Mouse (Mus musculus) liver, postnatal 0 days (tissue): Measurements from ENCODE around the gene 9930111J21Rik1. TPM values are rescaled to one million over a fixed set of nuclear protein-coding genes. Genes with fewer than 3 reads are reported as not detected.
"Not testable (repeated sequence)": the region's sequence is repeated elsewhere in the genome, so short reads cannot be mapped to it uniquely, and the experiment has no call there.

ENCODE experiments used
- ATAC-seq: fragments of 200-750 bp; cut with Nextera tagmentation; 2 replicates; pipeline ENCODE4 v1.8.0; 2017; ENCODE audit warnings: mild to moderate bottlenecking, moderate library complexity
- DNase-seq: peaks from one replicate; pipeline ENCODE4 v3.0.0-alpha.2; 2016
- H3K27ac ChIP-seq: fragments of 300-500 bp; sonication (generic); 2 replicates; pipeline ENCODE4 v1.5.1; 2014; ENCODE audit warnings: antibody characterized with exemption, moderate library complexity, mild to moderate bottlenecking, low read depth
- H3K27me3 ChIP-seq: fragments of 300-500 bp; sonication (generic); 2 replicates; pipeline ENCODE4 v1.6.1; 2014; ENCODE audit warnings: low read length, control low read depth, mixed read lengths; ENCODE audit not compliant: insufficient read depth
- H3K36me3 ChIP-seq: fragments of 300-500 bp; sonication (generic); replicated peaks from 2 replicates; pipeline ENCODE4 v1.6.1; 2014; ENCODE audit warnings: mild to moderate bottlenecking, control low read depth, low read length, moderate library complexity, mixed read lengths; ENCODE audit not compliant: insufficient read depth
- H3K4me1 ChIP-seq: fragments of 300-500 bp; sonication (generic); 2 replicates; pipeline ENCODE4 v1.6.1; 2014; ENCODE audit warnings: antibody characterized with exemption, mild to moderate bottlenecking, control low read depth; ENCODE audit not compliant: insufficient read depth
- H3K4me2 ChIP-seq: fragments of 300-500 bp; sonication (generic); 2 replicates; pipeline ENCODE4 v1.6.1; 2014; ENCODE audit warnings: low read depth, mild to moderate bottlenecking, low read length, moderate library complexity, mixed read lengths
- H3K4me3 ChIP-seq: fragments of 300-500 bp; sonication (generic); 2 replicates; pipeline ENCODE4 v1.5.1; 2014; ENCODE audit warnings: low read depth, low read length
- H3K9ac ChIP-seq: fragments of 300-500 bp; sonication (generic); replicated peaks from 2 replicates; pipeline ENCODE4 v1.6.1; 2014; ENCODE audit warnings: mild to moderate bottlenecking, moderate library complexity
- H3K9me3 ChIP-seq: fragments of 300-500 bp; sonication (generic); 2 replicates; pipeline ENCODE4 v1.6.1; 2016; ENCODE audit warnings: mild to moderate bottlenecking, control low read depth, low read length, mixed read lengths
- CTCF ChIP-seq: sonication (generic); IDR thresholded peaks from 2 replicates; pipeline ENCODE4 v1.5.1; 2016; ENCODE audit warnings: antibody characterized with exemption, low read depth
- EP300 ChIP-seq: IDR thresholded peaks from 2 replicates; pipeline ENCODE4 v1.6.1; 2016; ENCODE audit warnings: antibody characterized with exemption, low read depth, mild to moderate bottlenecking
- WGBS: fragments of 180-500 bp; shearing (Covaris S2); extraction: QIAGEN DNeasy Blood & Tissue Kit; methylation state at CpG from one replicate; pipeline ENCODE4 v1.1.7; 2014; ENCODE audit not compliant: insufficient replicate concordance; 5-methylcytosine and 5-hydroxymethylcytosine counted together
- polyA plus RNA-seq: library from polyadenylated mRNA; unstranded; fragments of >200 nt; fragmentation: Nextera tagmentation; extraction: Ambion mirVana; gene quantifications from 2 replicates; pipeline ENCODE4 v1.2.1, GENCODE M21; 2015

9930111J21Rik1 gene
- polyA plus RNA-seq, 1 experiment from 2014 or later, result 1.2 TPM

DNA sequence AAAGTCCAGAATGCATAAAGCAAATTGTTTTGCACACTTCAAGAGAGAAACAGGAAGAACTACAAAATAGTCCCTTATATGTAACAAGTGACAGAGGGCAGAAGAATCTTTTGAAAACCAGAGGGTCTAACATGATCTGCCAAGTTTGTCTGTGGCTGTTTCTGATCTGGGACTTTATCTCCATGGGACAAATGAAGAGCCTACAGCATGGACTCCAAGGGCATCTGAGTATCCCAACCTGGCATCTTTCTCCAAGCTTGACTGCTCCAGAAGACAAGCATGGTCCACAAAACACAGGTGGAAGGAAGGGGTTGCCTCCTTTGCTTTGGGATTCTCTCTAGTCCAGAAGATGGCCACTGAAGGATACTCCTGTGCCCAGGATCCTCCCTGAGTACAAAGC, 52.8 kb downstream of the 9930111J21Rik1 start:
- H3K27me3 ChIP-seq, H3K9me3 ChIP-seq, DNase-seq, H3K9ac ChIP-seq, H3K4me1 ChIP-seq, H3K4me2 ChIP-seq, H3K36me3 ChIP-seq, ATAC-seq, H3K4me3 ChIP-seq, H3K27ac ChIP-seq: not testable (repeated sequence)

DNA sequence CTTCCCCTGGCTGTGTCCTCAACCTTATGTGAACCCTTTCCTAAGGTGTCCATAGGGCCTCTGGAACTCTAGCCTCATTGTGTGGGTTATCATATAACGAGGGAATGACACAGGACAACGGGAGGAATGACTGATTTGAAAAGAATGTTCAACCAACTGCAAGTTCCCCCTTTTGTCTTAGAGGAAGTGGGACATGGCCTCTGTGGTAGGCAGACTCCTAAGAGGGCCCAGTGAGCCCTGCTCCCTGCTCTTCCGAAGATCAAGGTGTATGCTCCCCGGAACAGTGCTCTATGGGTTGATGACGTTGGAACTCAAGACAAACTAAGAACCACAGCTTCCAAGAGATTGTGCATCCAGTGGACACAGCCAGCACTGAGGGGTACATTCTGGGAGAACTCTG, 55.4 kb downstream of the 9930111J21Rik1 start:
- 38% methylated on average over 5 of the region's 5 CpGs for whole genome bisulfite sequencing
- not testable (repeated sequence) for H3K9me3 ChIP-seq, H3K4me2 ChIP-seq, DNase-seq, H3K27ac ChIP-seq, ATAC-seq, H3K9ac ChIP-seq, H3K27me3 ChIP-seq, H3K4me3 ChIP-seq, H3K36me3 ChIP-seq, H3K4me1 ChIP-seq

- no peaks in the 10 kb centered on the region for H3K36me3 ChIP-seq
- ATAC-seq (no peak), DNase-seq (no peak)
- no peaks in the 10 kb centered on the region for H3K4me1 ChIP-seq
- TF ChIP-seq CTCF (no peak), EP300 (no peak)
- no peaks in the 10 kb centered on the region for H3K9me3 ChIP-seq
- H3K4me2 ChIP-seq, result no peak overlapping the region
- 79% methylated on average over 3 of the region's 3 CpGs for WGBS
- no peak overlapping the region for H3K27ac ChIP-seq
- H3K27me3 ChIP-seq, result no peaks in the 10 kb centered on the region
- no peak overlapping the region for H3K9ac ChIP-seq
- no peak overlapping the region for H3K4me3 ChIP-seq
Observed at GRCm38 (mm10) chr11:48918380-48918779, 60.8 kb downstream of the 9930111J21Rik1 start.

GRCm38 (mm10) chr11:48913611-48914010, 65.6 kb downstream of the 9930111J21Rik1 start:
- no peaks in the 10 kb centered on the region for H3K36me3 ChIP-seq
- DNase-seq (no peak), ATAC-seq (no peak)
- no peak overlapping the region for H3K27ac ChIP-seq
- H3K4me2 ChIP-seq, result no peak overlapping the region
- no peak for TF ChIP-seq EP300
- TF ChIP-seq CTCF, result no peak
- H3K9ac ChIP-seq, result no peak overlapping the region
- H3K4me3 ChIP-seq, result no peak overlapping the region
- H3K9me3 ChIP-seq, result no peaks in the 10 kb centered on the region
- H3K4me1 ChIP-seq, result peaks cover 3% of the 10 kb centered on the region; the same call in 1 of the 2 replicates
- no peaks in the 10 kb centered on the region for H3K27me3 ChIP-seq
- 74% methylated on average over 1 of the region's 1 CpGs for WGBS

DNA sequence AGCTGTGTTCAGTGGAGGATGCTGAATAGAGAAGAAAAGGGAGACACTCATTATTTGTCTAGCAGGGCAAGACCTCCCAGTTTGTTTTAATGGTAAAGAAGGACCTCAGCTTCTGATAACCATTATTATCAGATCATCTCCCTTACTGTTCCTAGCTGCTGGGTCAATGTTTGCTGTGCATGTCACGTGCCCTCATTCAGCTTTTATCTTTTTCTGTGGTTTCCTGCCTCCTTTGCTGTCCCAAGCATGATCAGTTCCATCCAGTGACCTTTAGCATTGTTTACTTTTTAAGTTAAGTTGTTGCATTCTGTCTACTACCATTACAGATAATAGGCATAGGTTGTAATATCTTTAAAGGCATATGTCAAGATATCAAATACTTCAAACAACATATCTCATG, 70.7 kb downstream of the 9930111J21Rik1 start:
- Histone ChIP-seq H3K4me3 (no peak overlapping the region), H3K4me1 (peaks cover 7% of the 10 kb centered on the region; the same call in 1 of the 2 replicates), H3K9ac (no peak overlapping the region), H3K27ac (no peak overlapping the region), H3K4me2 (no peak overlapping the region), H3K36me3 (no peaks in the 10 kb centered on the region), H3K27me3 (no peaks in the 10 kb centered on the region), H3K9me3 (no peaks in the 10 kb centered on the region)
- 12% methylated on average over 1 of the region's 1 CpGs for WGBS
- no peak for ATAC-seq
- DNase-seq, result no peak
- no peak for TF ChIP-seq EP300
- TF ChIP-seq CTCF, result no peak

DNA sequence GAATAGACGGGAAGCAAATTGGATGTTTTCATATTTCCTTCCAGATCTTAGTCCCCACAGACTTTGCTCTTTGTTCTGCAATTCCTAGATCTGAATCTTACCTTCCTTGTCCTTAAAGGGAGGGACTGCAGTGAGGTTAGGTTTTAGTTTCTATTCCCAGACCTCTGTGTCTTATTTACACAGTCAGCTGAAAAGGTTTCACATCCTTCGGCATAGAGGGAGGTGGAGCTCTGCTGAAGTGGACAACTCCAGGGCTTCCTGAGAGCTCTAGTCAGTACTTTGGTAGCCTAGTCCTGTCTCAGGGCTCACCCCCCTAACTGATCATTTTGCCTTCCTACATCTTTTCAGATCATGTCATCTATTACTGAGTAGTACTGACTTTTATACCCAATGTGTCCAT, 77.2 kb downstream of the 9930111J21Rik1 start, which contains the start of gene Gm5431:
TSS of gene Gm5431 (minus strand) at position 194 of the 400 bp plus-strand sequence.
- 0 out of 2 replicates have a peak within 1 kb of the TSS, but pooled peaks have one; percentile 6 for H3K4me3 ChIP-seq
- WGBS, result 41% methylated on average over 2 of the region's 2 CpGs

DNA sequence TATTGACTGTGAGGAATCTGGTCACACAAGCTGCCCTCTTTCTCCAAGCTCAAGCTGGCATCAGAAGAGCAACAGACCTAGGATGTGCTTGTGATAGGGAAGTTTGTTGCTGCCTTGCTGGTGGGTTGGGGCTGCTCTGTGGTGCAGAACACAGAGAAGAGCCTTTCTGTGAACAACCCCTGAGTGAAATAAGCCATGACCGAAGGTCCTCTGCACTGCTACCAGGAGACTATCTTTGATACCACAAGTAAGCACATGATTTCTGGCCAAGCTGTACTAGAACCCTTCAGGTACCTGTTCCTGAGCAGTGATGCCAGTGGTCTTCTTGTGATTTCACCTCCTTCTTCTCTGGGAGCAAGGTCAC, 77.6 kb downstream of the 9930111J21Rik1 start:
- WGBS, result 57% methylated on average over 1 of the region's 1 CpGs
- H3K4me1 ChIP-seq, H3K27me3 ChIP-seq, DNase-seq, H3K36me3 ChIP-seq, H3K9me3 ChIP-seq, H3K9ac ChIP-seq: not testable (repeated sequence)
- ATAC-seq, result peak; percentile 35; the same call in 1 of the 2 replicates
- Histone ChIP-seq H3K4me3 (0 out of 2 replicates have a peak overlapping the region, but pooled peaks have one; percentile 6), H3K4me2 (peak overlapping the region; percentile 35), H3K27ac (peak overlapping the region; percentile 85)

More for the DNA sequence above, 77.2 kb downstream of the 9930111J21Rik1 start, which contains the start of gene Gm5431:
- Histone ChIP-seq H3K4me2 (peak within 1 kb of the TSS; percentile 35), H3K27me3 (no peaks in the 10 kb centered on the region), H3K9me3 (no peaks in the 10 kb centered on the region), H3K9ac (no peak within 1 kb of the TSS), H3K36me3 (no peaks in the 10 kb centered on the region), H3K27ac (peak within 1 kb of the TSS; percentile 85), H3K4me1 (peaks cover 10% of the 10 kb centered on the region; the same call in 1 of the 2 replicates)
- ATAC-seq (peak; percentile 47), DNase-seq (no peak)
- TF ChIP-seq EP300 (no peak), CTCF (no peak)
